10 mouse cellular contexts compared by ENCODE assay signal in genomic region chr16:31002926-31003325, GRCm38 (mm10).
DNase-seq lines count a peak whose midpoint lies in the region; ATAC-seq lines count a peak whose summit lies in the region.
"Had no signal": no experiment of that assay in that cellular context is flagged by ENCODE, and none has a peak within 500 bp of the region (broad histone marks: within the 10 kb centered on the region; RNA-seq: fewer than 3 reads in every experiment).

No protein-coding gene starts in this region.

- peaks cover 19% of the 10 kb centered on the region for H3K4me1 ChIP-seq in forebrain, embryonic 13.5 days
- peaks cover 19% of the 10 kb centered on the region for H3K4me1 ChIP-seq in forebrain, embryonic 12.5 days
- H3K4me1 ChIP-seq in kidney, embryonic 15.5 days: peaks cover 31% of the 10 kb centered on the region
- peaks cover 29% of the 10 kb centered on the region for H3K4me1 ChIP-seq in intestine, embryonic 15.5 days (replicated peaks)

- no peaks in the 10 kb centered on the region for H3K27me3 ChIP-seq in forebrain, embryonic 13.5 days
- no peaks in the 10 kb centered on the region for H3K27me3 ChIP-seq in forebrain, embryonic 12.5 days
- no peaks in the 10 kb centered on the region for H3K27me3 ChIP-seq in kidney, embryonic 15.5 days
- H3K27me3 ChIP-seq in intestine, embryonic 15.5 days (replicated peaks): no peaks in the 10 kb centered on the region
- H3K27me3 ChIP-seq: Patski had no signal

- no peak overlapping the region for H3K4me3 ChIP-seq in forebrain, embryonic 13.5 days
- H3K4me3 ChIP-seq in forebrain, embryonic 12.5 days (replicated peaks): no peak overlapping the region
- H3K4me3 ChIP-seq in kidney, embryonic 15.5 days (replicated peaks): no peak overlapping the region
- H3K4me3 ChIP-seq in intestine, embryonic 15.5 days (replicated peaks): no peak overlapping the region

- DNase-seq in kidney, adult 11 months: no peak
- peak; percentile 22 for DNase-seq in A20 (ENCODE audit: low read depth, low spot score)
- no peak for DNase-seq in Muller cell, postnatal 12 days (ENCODE audit: inconsistent ontology term)
- no peak for DNase-seq in left cerebral cortex, postnatal 4 days

- H3K4me2 ChIP-seq in forebrain, embryonic 13.5 days: peak overlapping the region; percentile 43; the same call in 1 of the 2 replicates
- H3K4me2 ChIP-seq in forebrain, embryonic 12.5 days: no peak overlapping the region
- H3K4me2 ChIP-seq in kidney, embryonic 15.5 days: peak overlapping the region; percentile 47; the same call in 1 of the 2 replicates
- H3K4me2 ChIP-seq in intestine, embryonic 15.5 days (replicated peaks): no peak overlapping the region

- no peak overlapping the region for H3K27ac ChIP-seq in forebrain, embryonic 13.5 days
- no peak overlapping the region for H3K27ac ChIP-seq in forebrain, embryonic 12.5 days
- H3K27ac ChIP-seq in kidney, embryonic 15.5 days: peak overlapping the region; percentile 76
- no peak overlapping the region for H3K27ac ChIP-seq in intestine, embryonic 15.5 days

- WGBS in forebrain, embryonic 13.5 days: 53% methylated on average over 6 of the region's 6 CpGs
- whole genome bisulfite sequencing in forebrain, embryonic 12.5 days: 68% methylated on average over 6 of the region's 6 CpGs
- 48% methylated on average over 6 of the region's 6 CpGs for WGBS in kidney, embryonic 15.5 days
- 57% methylated on average over 6 of the region's 6 CpGs for WGBS in intestine, embryonic 15.5 days

- no peak overlapping the region for H3K9ac ChIP-seq in forebrain, embryonic 13.5 days
- H3K9ac ChIP-seq in forebrain, embryonic 12.5 days: no peak overlapping the region
- no peak overlapping the region for H3K9ac ChIP-seq in kidney, embryonic 15.5 days
- 0 out of 2 replicates have a peak overlapping the region, but pooled peaks have one; percentile 8 for H3K9ac ChIP-seq in intestine, embryonic 15.5 days

- 0 out of 2 replicates have a peak, but pooled peaks have one; percentile 12 for ATAC-seq in forebrain, embryonic 13.5 days
- no peak for ATAC-seq in forebrain, embryonic 12.5 days (ENCODE audit: low FRiP score)
- ATAC-seq in kidney, embryonic 15.5 days (replicated peaks; ENCODE audit: low FRiP score): no peak
- no peak for ATAC-seq in intestine, embryonic 15.5 days
- ATAC-seq: inflammation-experienced regulatory T-cells, adult 6 months; Patski had no signal

- no peaks in the 10 kb centered on the region for H3K9me3 ChIP-seq in forebrain, embryonic 13.5 days (replicated peaks)
- H3K9me3 ChIP-seq in forebrain, embryonic 12.5 days: no peaks in the 10 kb centered on the region
- H3K9me3 ChIP-seq in kidney, embryonic 15.5 days (replicated peaks): no peaks in the 10 kb centered on the region
- H3K9me3 ChIP-seq in intestine, embryonic 15.5 days: no peaks in the 10 kb centered on the region

- no peaks in the 10 kb centered on the region for H3K36me3 ChIP-seq in forebrain, embryonic 13.5 days (ENCODE audit: poor library complexity, severe bottlenecking)
- no peaks in the 10 kb centered on the region for H3K36me3 ChIP-seq in forebrain, embryonic 12.5 days (replicated peaks)
- peaks cover 8% of the 10 kb centered on the region; the same call in 1 of the 2 replicates for H3K36me3 ChIP-seq in kidney, embryonic 15.5 days
- no peaks in the 10 kb centered on the region for H3K36me3 ChIP-seq in intestine, embryonic 15.5 days

- intact Hi-C loops in left cerebral cortex, postnatal 4 days (cut with DNase I): no loop called here

Comparison
In these comparisons a context has a peak if more than half of its experiments do, and no peak if none do; other contexts are left out.
1. H3K4me2 ChIP-seq: peak in forebrain, embryonic 13.5 days (single experiment) and kidney, embryonic 15.5 days (single experiment); none in forebrain, embryonic 12.5 days (single experiment) and intestine, embryonic 15.5 days (single experiment).